Mouse (Mus musculus) ES-Bruce4 (cell line): ENCODE results near the gene Crebrf. TPM values are rescaled to one million over a fixed set of nuclear protein-coding genes. Genes with fewer than 3 reads are reported as not detected.

Experiments used
- H3K27ac ChIP-seq: 2 replicates; pipeline ENCODE4 v1.5.1; 2012; ENCODE audit warnings: low read length, inconsistent platforms; ENCODE audit not compliant: insufficient read depth
- H3K27me3 ChIP-seq: 2 replicates; pipeline ENCODE4 v1.6.1; 2012; ENCODE audit warnings: mild to moderate bottlenecking, low read length, inconsistent platforms; ENCODE audit not compliant: control insufficient read depth, poor library complexity, insufficient read depth, severe bottlenecking
- H3K36me3 ChIP-seq: 2 replicates; pipeline ENCODE4 v1.6.1; 2012; ENCODE audit warnings: inconsistent platforms, mild to moderate bottlenecking, low read length, moderate library complexity; ENCODE audit not compliant: control insufficient read depth, poor library complexity, insufficient read depth, severe bottlenecking
- H3K4me1 ChIP-seq: one replicate; pipeline ENCODE4 v1.8.1; 2011; ENCODE audit warnings: low read length; ENCODE audit not compliant: control insufficient read depth, insufficient read depth
- H3K4me3 ChIP-seq: 2 replicates; pipeline ENCODE4 v1.5.1; 2011; ENCODE audit warnings: low read depth, mild to moderate bottlenecking, low read length
- H3K9ac ChIP-seq: 2 replicates; pipeline ENCODE4 v1.6.1; 2012; ENCODE audit warnings: low read depth, mild to moderate bottlenecking, inconsistent platforms; ENCODE audit not compliant: poor library complexity, severe bottlenecking
- H3K9me3 ChIP-seq: replicated peaks from 2 replicates; pipeline ENCODE4 v1.6.1; 2012; ENCODE audit warnings: mild to moderate bottlenecking, low read length, inconsistent platforms; ENCODE audit not compliant: control insufficient read depth, poor library complexity, insufficient read depth, severe bottlenecking
- CTCF ChIP-seq: IDR thresholded peaks from one replicate; pipeline ENCODE4 v1.8.1; 2011; ENCODE audit warnings: low read depth, low read length
- EP300 ChIP-seq: IDR thresholded peaks from 2 replicates; pipeline ENCODE4 v1.6.1; 2011; ENCODE audit warnings: low read depth, low read length; ENCODE audit not compliant: insufficient read depth
- POLR2A ChIP-seq: IDR thresholded peaks from one replicate; pipeline ENCODE4 v1.8.1; 2011; ENCODE audit warnings: low read length; ENCODE audit not compliant: insufficient read depth
- polyA plus RNA-seq: library from polyadenylated mRNA; stranded (reverse); fragments of >200 nt; gene quantifications from 2 replicates; pipeline ENCODE4 v1.2.4, GENCODE M21; 2011; ENCODE audit warnings: low read depth; ENCODE audit not compliant: missing spikeins, insufficient read depth, insufficient read length

The Crebrf gene
- polyA plus RNA-seq, 1 experiment = 18.6 TPM

- H3K36me3 ChIP-seq = no peaks in the 10 kb centered on the region; the same call in 1 of the 2 replicates
- no peak overlapping the region for H3K4me3 ChIP-seq
- H3K9ac ChIP-seq = no peak overlapping the region
- no peaks in the 10 kb centered on the region for H3K27me3 ChIP-seq
- peaks cover 2% of the 10 kb centered on the region for H3K4me1 ChIP-seq
- TF ChIP-seq EP300 (no peak), CTCF (no peak), POLR2A (no peak)
- no peak overlapping the region for H3K27ac ChIP-seq
- H3K9me3 ChIP-seq = no peaks in the 10 kb centered on the region; the same call in 1 of the 2 replicates
Observed at GRCm38 (mm10) chr17:26776211-26776610, 60.8 kb downstream of the Crebrf start.

- TF ChIP-seq CTCF (no peak), EP300 (no peak), POLR2A (no peak)
- H3K9me3 ChIP-seq = no peaks in the 10 kb centered on the region
- no peaks in the 10 kb centered on the region for H3K27me3 ChIP-seq
- no peak overlapping the region for H3K9ac ChIP-seq
- H3K4me1 ChIP-seq = peaks cover 2% of the 10 kb centered on the region
- no peak overlapping the region for H3K4me3 ChIP-seq
- no peak overlapping the region for H3K27ac ChIP-seq
- H3K36me3 ChIP-seq = no peaks in the 10 kb centered on the region; the same call in 1 of the 2 replicates
Observed at GRCm38 (mm10) chr17:26778001-26778400, 62.6 kb downstream of the Crebrf start.

- Histone ChIP-seq H3K4me3 (no peak overlapping the region), H3K9me3 (no peaks in the 10 kb centered on the region), H3K9ac (no peak overlapping the region), H3K4me1 (peaks cover 2% of the 10 kb centered on the region), H3K27ac (no peak overlapping the region), H3K27me3 (no peaks in the 10 kb centered on the region), H3K36me3 (peaks cover 5% of the 10 kb centered on the region; the same call in 1 of the 2 replicates)
- TF ChIP-seq EP300 = no peak
- no peak for TF ChIP-seq POLR2A
- no peak for TF ChIP-seq CTCF
Observed at GRCm38 (mm10) chr17:26778430-26779100, 63.1 kb downstream of the Crebrf start.

GRCm38 (mm10) chr17:26779471-26779870 is 64.0 kb downstream of the Crebrf start:
- no peak overlapping the region for H3K27ac ChIP-seq
- no peak overlapping the region for H3K4me3 ChIP-seq

GRCm38 (mm10) chr17:26780750-26781571 is 65.5 kb downstream of the Crebrf start, which contains the start of gene Bnip1:
TSS of gene Bnip1 (plus strand) at chr17:26781066.
- peaks cover 2% of the 10 kb centered on the region for H3K4me1 ChIP-seq
- no peaks in the 10 kb centered on the region for H3K27me3 ChIP-seq
- no peaks in the 10 kb centered on the region for H3K9me3 ChIP-seq
- H3K9ac ChIP-seq = peak within 1 kb of the TSS; percentile 86
- TF ChIP-seq EP300 = 0 out of 2 replicates have a peak, but pooled peaks have one; percentile 20
- peak; percentile 51 for TF ChIP-seq POLR2A
- TF ChIP-seq CTCF = no peak
- 0 out of 2 replicates have a peak, but pooled peaks cover 7% of the 10 kb centered on the region for H3K36me3 ChIP-seq
- H3K4me3 ChIP-seq = peak within 1 kb of the TSS; percentile 93
- H3K27ac ChIP-seq = peak within 1 kb of the TSS; percentile 87

More at GRCm38 (mm10) chr17:26779471-26779870, 64.0 kb downstream of the Crebrf start:
- Histone ChIP-seq H3K9ac (peak overlapping the region; percentile 86; the same call in 1 of the 2 replicates), H3K9me3 (no peaks in the 10 kb centered on the region), H3K27me3 (no peaks in the 10 kb centered on the region), H3K36me3 (0 out of 2 replicates have a peak, but pooled peaks cover 7% of the 10 kb centered on the region), H3K4me1 (peaks cover 2% of the 10 kb centered on the region)
- TF ChIP-seq POLR2A (no peak), EP300 (no peak), CTCF (no peak)
